Mouse (Mus musculus): ENCODE data around the gene Slc6a13. TPM values are rescaled to one million over a fixed set of nuclear protein-coding genes. Genes with fewer than 3 reads are reported as not detected.
"Not testable (repeated sequence)": the region's sequence is repeated elsewhere in the genome, so short reads cannot be mapped to it uniquely, and the experiment has no call there.

Slc6a13 gene
- polyA plus RNA-seq, 1 experiment from 2014 or later = 3.2 TPM

GRCm38 (mm10) chr6:121356041-121356440 lies 56.0 kb downstream of the Slc6a13 start:
- H3K27ac ChIP-seq (ENCODE audit: low read depth, low read length) = no peak overlapping the region
- no peak for DNase-seq (ENCODE audit: low spot score, missing footprints)
- no peak overlapping the region for H3K9ac ChIP-seq (ENCODE audit: low read length)
- H3K4me3 ChIP-seq (ENCODE audit: low read depth, low read length) = no peak overlapping the region
- H3K4me1 ChIP-seq (ENCODE audit: control insufficient read depth, insufficient read depth, low read length) = no peaks in the 10 kb centered on the region
- H3K36me3 ChIP-seq (ENCODE audit: control insufficient read depth, insufficient read depth, low read length) = no peaks in the 10 kb centered on the region
- ATAC-seq (ENCODE audit: low FRiP score) = no peak
- no peaks in the 10 kb centered on the region for H3K27me3 ChIP-seq (ENCODE audit: control insufficient read depth, insufficient read depth, low read length)
- no peak overlapping the region for H3K4me2 ChIP-seq
- 72% methylated on average over 1 of the region's 1 CpGs for WGBS
- H3K9me3 ChIP-seq (ENCODE audit: control insufficient read depth, low read length) = no peaks in the 10 kb centered on the region

GRCm38 (mm10) chr6:121357232-121357631 lies 57.2 kb downstream of the Slc6a13 start:
- H3K9ac ChIP-seq (ENCODE audit: low read length) = no peak overlapping the region
- no peaks in the 10 kb centered on the region for H3K27me3 ChIP-seq (ENCODE audit: control insufficient read depth, insufficient read depth, low read length)
- H3K9me3 ChIP-seq (ENCODE audit: control insufficient read depth, low read length) = no peaks in the 10 kb centered on the region
- no peaks in the 10 kb centered on the region for H3K4me1 ChIP-seq (ENCODE audit: control insufficient read depth, insufficient read depth, low read length)
- DNase-seq (ENCODE audit: low spot score, missing footprints) (no peak), ATAC-seq (ENCODE audit: low FRiP score) (no peak)
- WGBS = 81% methylated on average over 6 of the region's 6 CpGs
- H3K27ac ChIP-seq (ENCODE audit: low read depth, low read length) = no peak overlapping the region
- no peaks in the 10 kb centered on the region for H3K36me3 ChIP-seq (ENCODE audit: control insufficient read depth, insufficient read depth, low read length)
- no peak overlapping the region for H3K4me2 ChIP-seq
- no peak overlapping the region for H3K4me3 ChIP-seq (ENCODE audit: low read depth, low read length)

- WGBS = 87% methylated on average over 6 of the region's 6 CpGs
- Histone ChIP-seq H3K4me1 (ENCODE audit: control insufficient read depth, insufficient read depth, low read length) (no peaks in the 10 kb centered on the region), H3K36me3 (ENCODE audit: control insufficient read depth, insufficient read depth, low read length) (no peaks in the 10 kb centered on the region), H3K9ac (ENCODE audit: low read length) (no peak overlapping the region), H3K4me3 (ENCODE audit: low read depth, low read length) (no peak overlapping the region), H3K27me3 (ENCODE audit: control insufficient read depth, insufficient read depth, low read length) (no peaks in the 10 kb centered on the region), H3K27ac (ENCODE audit: low read depth, low read length) (no peak overlapping the region), H3K9me3 (ENCODE audit: control insufficient read depth, low read length) (no peaks in the 10 kb centered on the region), H3K4me2 (no peak overlapping the region)
- DNase-seq (ENCODE audit: low spot score, missing footprints) (no peak), ATAC-seq (ENCODE audit: low FRiP score) (no peak)
These were observed 63.0 kb downstream of the Slc6a13 start for GRCm38 (mm10) chr6:121363061-121363460.

- H3K9me3 ChIP-seq (ENCODE audit: control insufficient read depth, low read length) = no peaks in the 10 kb centered on the region
- H3K4me1 ChIP-seq (ENCODE audit: control insufficient read depth, insufficient read depth, low read length) = no peaks in the 10 kb centered on the region
- no peaks in the 10 kb centered on the region for H3K36me3 ChIP-seq (ENCODE audit: control insufficient read depth, insufficient read depth, low read length)
- H3K27me3 ChIP-seq (ENCODE audit: control insufficient read depth, insufficient read depth, low read length) = no peaks in the 10 kb centered on the region
- DNase-seq (ENCODE audit: low spot score, missing footprints) (no peak), ATAC-seq (ENCODE audit: low FRiP score) (no peak)
- H3K4me2 ChIP-seq = no peak overlapping the region
- H3K9ac ChIP-seq (ENCODE audit: low read length) = no peak overlapping the region
- H3K4me3 ChIP-seq (ENCODE audit: low read depth, low read length) = no peak overlapping the region
- H3K27ac ChIP-seq (ENCODE audit: low read depth, low read length) = no peak overlapping the region
- WGBS = 77% methylated on average over 4 of the region's 4 CpGs
These were observed 63.9 kb downstream of the Slc6a13 start for GRCm38 (mm10) chr6:121363956-121364355.

- H3K9ac ChIP-seq (ENCODE audit: low read length); H3K9me3 ChIP-seq (ENCODE audit: control insufficient read depth, low read length); H3K27ac ChIP-seq (ENCODE audit: low read depth, low read length); H3K4me1 ChIP-seq (ENCODE audit: control insufficient read depth, insufficient read depth, low read length); H3K4me2 ChIP-seq; ATAC-seq (ENCODE audit: low FRiP score); H3K27me3 ChIP-seq (ENCODE audit: control insufficient read depth, insufficient read depth, low read length); H3K36me3 ChIP-seq (ENCODE audit: control insufficient read depth, insufficient read depth, low read length); H3K4me3 ChIP-seq (ENCODE audit: low read depth, low read length): not testable (repeated sequence)
- DNase-seq (ENCODE audit: low spot score, missing footprints) = peak; percentile 76
- WGBS = 20% methylated on average over 2 of the region's 2 CpGs
These were observed 66.5 kb downstream of the Slc6a13 start for GRCm38 (mm10) chr6:121366537-121366936.

GRCm38 (mm10) chr6:121367099-121367498 lies 67.1 kb downstream of the Slc6a13 start:
- Histone ChIP-seq H3K4me3 (ENCODE audit: low read depth, low read length) (no peak overlapping the region), H3K4me1 (ENCODE audit: control insufficient read depth, insufficient read depth, low read length) (no peaks in the 10 kb centered on the region), H3K4me2 (no peak overlapping the region), H3K9me3 (ENCODE audit: control insufficient read depth, low read length) (no peaks in the 10 kb centered on the region), H3K27me3 (ENCODE audit: control insufficient read depth, insufficient read depth, low read length) (no peaks in the 10 kb centered on the region), H3K36me3 (ENCODE audit: control insufficient read depth, insufficient read depth, low read length) (no peaks in the 10 kb centered on the region), H3K27ac (ENCODE audit: low read depth, low read length) (no peak overlapping the region), H3K9ac (ENCODE audit: low read length) (no peak overlapping the region)
- DNase-seq (ENCODE audit: low spot score, missing footprints) = no peak
- ATAC-seq (ENCODE audit: low FRiP score) = no peak
- 66% methylated on average over 3 of the region's 3 CpGs for WGBS

GRCm38 (mm10) chr6:121371197-121371980 lies 71.4 kb downstream of the Slc6a13 start:
- ATAC-seq (ENCODE audit: low FRiP score) = no peak
- H3K9ac ChIP-seq (ENCODE audit: low read length) = no peak overlapping the region
- H3K36me3 ChIP-seq (ENCODE audit: control insufficient read depth, insufficient read depth, low read length) = no peaks in the 10 kb centered on the region
- H3K4me1 ChIP-seq (ENCODE audit: control insufficient read depth, insufficient read depth, low read length) = no peaks in the 10 kb centered on the region
- no peak overlapping the region for H3K4me3 ChIP-seq (ENCODE audit: low read depth, low read length)
- H3K4me2 ChIP-seq = no peak overlapping the region
- DNase-seq (ENCODE audit: low spot score, missing footprints) = no peak
- no peaks in the 10 kb centered on the region for H3K27me3 ChIP-seq (ENCODE audit: control insufficient read depth, insufficient read depth, low read length)
- no peak overlapping the region for H3K27ac ChIP-seq (ENCODE audit: low read depth, low read length)
- no peaks in the 10 kb centered on the region for H3K9me3 ChIP-seq (ENCODE audit: control insufficient read depth, low read length)
- WGBS = 78% methylated on average over 10 of the region's 10 CpGs

GRCm38 (mm10) chr6:121376159-121376558 lies 76.1 kb downstream of the Slc6a13 start:
- H3K27ac ChIP-seq (ENCODE audit: low read depth, low read length) = no peak overlapping the region
- no peaks in the 10 kb centered on the region for H3K4me1 ChIP-seq (ENCODE audit: control insufficient read depth, insufficient read depth, low read length)
- 85% methylated on average over 12 of the region's 12 CpGs for WGBS
- H3K36me3 ChIP-seq (ENCODE audit: control insufficient read depth, insufficient read depth, low read length) = no peaks in the 10 kb centered on the region
- ATAC-seq (ENCODE audit: low FRiP score) (peak; percentile 31; the same call in 1 of the 2 replicates), DNase-seq (ENCODE audit: low spot score, missing footprints) (no peak)
- H3K4me2 ChIP-seq = no peak overlapping the region
- no peak overlapping the region for H3K4me3 ChIP-seq (ENCODE audit: low read depth, low read length)
- no peaks in the 10 kb centered on the region for H3K9me3 ChIP-seq (ENCODE audit: control insufficient read depth, low read length)
- H3K9ac ChIP-seq (ENCODE audit: low read length) = no peak overlapping the region
- H3K27me3 ChIP-seq (ENCODE audit: control insufficient read depth, insufficient read depth, low read length) = no peaks in the 10 kb centered on the region

- Histone ChIP-seq H3K4me3 (ENCODE audit: low read depth, low read length) (no peak overlapping the region), H3K27me3 (ENCODE audit: control insufficient read depth, insufficient read depth, low read length) (no peaks in the 10 kb centered on the region), H3K27ac (ENCODE audit: low read depth, low read length) (no peak overlapping the region), H3K9ac (ENCODE audit: low read length) (no peak overlapping the region), H3K4me2 (no peak overlapping the region), H3K4me1 (ENCODE audit: control insufficient read depth, insufficient read depth, low read length) (no peaks in the 10 kb centered on the region), H3K9me3 (ENCODE audit: control insufficient read depth, low read length) (no peaks in the 10 kb centered on the region), H3K36me3 (ENCODE audit: control insufficient read depth, insufficient read depth, low read length) (no peaks in the 10 kb centered on the region)
- 53% methylated on average over 4 of the region's 4 CpGs for WGBS
- no peak for ATAC-seq (ENCODE audit: low FRiP score)
- DNase-seq (ENCODE audit: low spot score, missing footprints) = no peak
These were observed 78.2 kb downstream of the Slc6a13 start for GRCm38 (mm10) chr6:121378256-121378655.
